Mouse (Mus musculus) megakaryocyte, embryonic 14.5 days (primary cell): ENCODE data around the gene Polr2f.

Experiments used
- FLI1 ChIP-seq: IDR thresholded peaks from 2 replicates; pipeline ENCODE4 v1.6.1; 2012; ENCODE audit warnings: low read length, inconsistent platforms, mixed read lengths
- GATA1 ChIP-seq: IDR thresholded peaks from 3 replicates; pipeline ENCODE4 v1.6.1; 2012; ENCODE audit warnings: mixed read lengths, low read length, inconsistent platforms, borderline replicate concordance

DNA sequence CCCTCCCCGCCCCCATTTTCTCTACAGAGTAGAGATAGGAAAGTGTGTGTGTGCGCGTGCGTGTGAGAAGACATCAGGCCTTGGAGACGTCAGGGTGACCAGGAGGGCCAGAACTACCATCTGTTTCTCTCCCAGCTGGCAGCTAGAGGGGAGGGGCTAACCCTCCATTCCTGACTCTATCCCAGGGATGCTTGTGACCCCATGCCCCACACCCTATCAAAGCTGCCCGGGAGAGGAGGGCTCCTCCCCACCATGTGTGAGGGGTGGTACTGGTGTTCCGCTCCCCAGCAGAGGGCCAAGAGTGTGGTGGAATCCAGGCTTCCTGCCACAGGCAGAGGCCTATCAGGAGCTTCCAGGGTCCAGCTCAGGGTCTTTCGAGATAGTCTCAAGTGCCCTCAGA is 25.9 kb downstream of the Polr2f start:
- no peak for TF ChIP-seq FLI1
- no peak for TF ChIP-seq GATA1
